Comparison of ENCODE assay signal across 20 mouse cellular contexts in genomic region chr1:155218924-155219323, GRCm38 (mm10). TPM values are rescaled to one million over a fixed set of nuclear protein-coding genes. Genes with fewer than 3 reads are reported as not detected.
DNase-seq lines count a peak whose midpoint lies in the region; ATAC-seq and TF ChIP-seq lines count a peak whose summit lies in the region.
"Had no signal": no experiment of that assay in that cellular context is flagged by ENCODE, and none has a peak within 500 bp of the region (broad histone marks: within the 10 kb centered on the region; RNA-seq: fewer than 3 reads in every experiment).

No protein-coding gene starts in this region.

- H3K9ac ChIP-seq in kidney, embryonic 14.5 days (ENCODE audit: low read depth, low read length), result no peak overlapping the region
- H3K9ac ChIP-seq in liver, adult 2 months (ENCODE audit: low read depth, low read length), result no peak overlapping the region
- no peak overlapping the region for H3K9ac ChIP-seq in intestine, embryonic 16.5 days (ENCODE audit: low read depth, low read length)
- H3K9ac ChIP-seq: embryonic facial prominence, embryonic 12.5 days; embryonic facial prominence, embryonic 15.5 days; forebrain, postnatal 0 days; heart, embryonic 12.5 days; heart, embryonic 15.5 days; hindbrain, embryonic 13.5 days had no signal

- H3K4me1 ChIP-seq in kidney, embryonic 14.5 days (ENCODE audit: control insufficient read depth, insufficient read depth, low read length), result peaks cover 22% of the 10 kb centered on the region
- no peaks in the 10 kb centered on the region; the same call in 1 of the 2 replicates for H3K4me1 ChIP-seq in liver, adult 2 months (ENCODE audit: control insufficient read depth, insufficient read depth, low read length)
- peaks cover 17% of the 10 kb centered on the region for H3K4me1 ChIP-seq in intestine, embryonic 16.5 days (ENCODE audit: control insufficient read depth, insufficient read depth, low read length)

- 85% methylated on average over 5 of the region's 5 CpGs for WGBS in kidney, embryonic 14.5 days
- WGBS in liver, adult 2 months, result 41% methylated on average over 5 of the region's 5 CpGs
- WGBS in intestine, embryonic 16.5 days, result 74% methylated on average over 5 of the region's 5 CpGs

- no peaks in the 10 kb centered on the region for H3K27me3 ChIP-seq in kidney, embryonic 14.5 days (ENCODE audit: control insufficient read depth, insufficient read depth, low read length)
- H3K27me3 ChIP-seq in liver, adult 2 months (ENCODE audit: control insufficient read depth, insufficient read depth, low read length), result no peaks in the 10 kb centered on the region
- no peaks in the 10 kb centered on the region for H3K27me3 ChIP-seq in intestine, embryonic 16.5 days (replicated peaks; ENCODE audit: control insufficient read depth, insufficient read depth, low read length)
- H3K27me3 ChIP-seq: CH12.LX; embryonic facial prominence, embryonic 12.5 days; embryonic facial prominence, embryonic 15.5 days; heart, embryonic 12.5 days; heart, embryonic 15.5 days; hindbrain, embryonic 13.5 days; Patski had no signal

- peak; percentile 71 for DNase-seq in kidney, adult 11 months
- DNase-seq in kidney, adult 8-10 months, result peak; percentile 57 to 61
- no peak for DNase-seq in kidney, postnatal 14 days
- DNase-seq in liver, adult 2 months (ENCODE audit: extremely low read depth, low read depth, low spot score), result peak; percentile 80
- no peak for DNase-seq in liver
- DNase-seq in cerebellum, adult 18-20 months, result no peak
- DNase-seq: gastrocnemius, postnatal 25 days had no signal

- H3K79me2 ChIP-seq in liver, adult 2 months (ENCODE audit: control insufficient read depth, insufficient read depth, low read length), result no peaks in the 10 kb centered on the region

- TF ChIP-seq POLR2A in liver, adult 2 months (IDR thresholded peaks at IDR 0.05; ENCODE audit: extremely low read depth, insufficient read depth, low read length), result no peak

- no peaks in the 10 kb centered on the region for H3K9me3 ChIP-seq in kidney, embryonic 14.5 days (ENCODE audit: control insufficient read depth, low read length)
- H3K9me3 ChIP-seq in intestine, embryonic 16.5 days (ENCODE audit: control insufficient read depth, low read length), result no peaks in the 10 kb centered on the region
- H3K9me3 ChIP-seq: embryonic facial prominence, embryonic 12.5 days; embryonic facial prominence, embryonic 15.5 days; G1E; heart, embryonic 12.5 days; heart, embryonic 15.5 days; hindbrain, embryonic 10.5 days; hindbrain, embryonic 13.5 days had no signal

- peaks cover 2% of the 10 kb centered on the region; the same call in 1 of the 2 replicates for H3K36me3 ChIP-seq in kidney, embryonic 14.5 days (ENCODE audit: control insufficient read depth, insufficient read depth, low read length)
- H3K36me3 ChIP-seq in liver, adult 2 months (ENCODE audit: control insufficient read depth, insufficient read depth, low read length), result no peaks in the 10 kb centered on the region
- no peaks in the 10 kb centered on the region for H3K36me3 ChIP-seq in intestine, embryonic 16.5 days (ENCODE audit: control insufficient read depth, insufficient read depth, low read length)
- H3K36me3 ChIP-seq: G1E; hindbrain, embryonic 13.5 days had no signal

- TF ChIP-seq CTCF in liver, adult 2 months (IDR thresholded peaks at IDR 0.05; ENCODE audit: low read depth, low read length), result no peak

- ATAC-seq in kidney, embryonic 14.5 days (ENCODE audit: low FRiP score, low TSS enrichment), result no peak
- 0 out of 2 replicates have a peak, but pooled peaks have one; percentile 10 for ATAC-seq in intestine, embryonic 16.5 days
- ATAC-seq: forebrain, postnatal 0 days; Patski had no signal

- no peak overlapping the region for H3K27ac ChIP-seq in kidney, embryonic 14.5 days (ENCODE audit: low read depth, low read length)
- no peak overlapping the region for H3K27ac ChIP-seq in liver, adult 2 months (replicated peaks; ENCODE audit: insufficient read depth, low read depth, low read length)
- no peak overlapping the region for H3K27ac ChIP-seq in intestine, embryonic 16.5 days (ENCODE audit: low read length)
- H3K27ac ChIP-seq: embryonic facial prominence, embryonic 12.5 days; embryonic facial prominence, embryonic 15.5 days; heart, embryonic 15.5 days; hindbrain, embryonic 10.5 days; hindbrain, embryonic 13.5 days had no signal

- H3K4me3 ChIP-seq in kidney, embryonic 14.5 days (ENCODE audit: low read length), result no peak overlapping the region
- no peak overlapping the region for H3K4me3 ChIP-seq in liver, adult 2 months (ENCODE audit: insufficient read depth, low read depth, low read length)
- H3K4me3 ChIP-seq in intestine, embryonic 16.5 days (ENCODE audit: low read length), result no peak overlapping the region
- H3K4me3 ChIP-seq: embryonic facial prominence, embryonic 12.5 days; embryonic facial prominence, embryonic 15.5 days; heart, embryonic 12.5 days; heart, embryonic 15.5 days; hindbrain, embryonic 10.5 days; hindbrain, embryonic 13.5 days had no signal

- no peak overlapping the region for H3K4me2 ChIP-seq in kidney, embryonic 14.5 days (replicated peaks; ENCODE audit: low read depth, low read length)
- H3K4me2 ChIP-seq in intestine, embryonic 16.5 days (ENCODE audit: low read depth, low read length), result no peak overlapping the region
- H3K4me2 ChIP-seq: embryonic facial prominence, embryonic 12.5 days; embryonic facial prominence, embryonic 15.5 days; heart, embryonic 12.5 days; heart, embryonic 15.5 days; hindbrain, embryonic 13.5 days had no signal

RNA-seq across cellular contexts. Expression of gene BC034090, which starts 25.3 kb away (rescaled TPM):
- polyA plus RNA-seq in kidney, embryonic 14.5 days (2014; fragmentation: Nextera tagmentation; extraction: Ambion mirVana), result 4.7 and 4.9 TPM in 2 replicates
- 0.09 and 0.20 TPM in 2 replicates for total RNA-seq in liver, adult 2 months (2014; rRNA removed)
- polyA plus RNA-seq in liver, adult 2 months (2012; rRNA removed), result 0.33 and 0.50 TPM in 2 replicates
- 1.5 and 2.5 TPM in 2 replicates for polyA plus RNA-seq in intestine, embryonic 16.5 days (2015; fragmentation: Nextera tagmentation; extraction: Ambion mirVana)
- total RNA-seq: common myeloid progenitor, adult 5-6 weeks had no signal

Comparison
In these comparisons a context has a peak if more than half of its experiments do, and no peak if none do; other contexts are left out.
1. DNase-seq: peak in kidney, adult 11 months (single experiment), kidney, adult 8-10 months (2 of 2) and liver, adult 2 months (single experiment); none in kidney, postnatal 14 days (single experiment), liver (single experiment) and cerebellum, adult 18-20 months (0 of 2).